Mouse (Mus musculus) kidney, embryonic 15.5 days (tissue): Measurements from ENCODE around the gene Rps6kl1. TPM values are rescaled to one million over a fixed set of nuclear protein-coding genes. Genes with fewer than 3 reads are reported as not detected.

Source experiments
- ATAC-seq: fragments of 200-750 bp; cut with Nextera tagmentation; replicated peaks from 2 replicates; pipeline ENCODE4 v1.8.0; 2017; ENCODE audit warnings: moderate TSS enrichment; ENCODE audit not compliant: low FRiP score
- H3K27ac ChIP-seq: fragments of 300-500 bp; sonication (generic); 2 replicates; pipeline ENCODE4 v1.5.1; 2015; ENCODE audit warnings: mild to moderate bottlenecking, inconsistent platforms
- H3K27me3 ChIP-seq: fragments of 300-500 bp; sonication (generic); 2 replicates; pipeline ENCODE4 v1.6.1; 2015; ENCODE audit warnings: inconsistent platforms
- H3K36me3 ChIP-seq: fragments of 300-500 bp; sonication (generic); 2 replicates; pipeline ENCODE4 v1.6.1; 2015; ENCODE audit warnings: inconsistent platforms
- H3K4me1 ChIP-seq: fragments of 300-500 bp; sonication (generic); 2 replicates; pipeline ENCODE4 v1.6.1; 2015; ENCODE audit warnings: inconsistent platforms
- H3K4me2 ChIP-seq: fragments of 300-500 bp; sonication (generic); 2 replicates; pipeline ENCODE4 v1.6.1; 2015; ENCODE audit warnings: moderate library complexity, mild to moderate bottlenecking, inconsistent platforms
- H3K4me3 ChIP-seq: fragments of 300-500 bp; sonication (generic); replicated peaks from 2 replicates; pipeline ENCODE4 v1.5.1; 2015; ENCODE audit warnings: mild to moderate bottlenecking, inconsistent platforms
- H3K9ac ChIP-seq: fragments of 300-500 bp; sonication (generic); 2 replicates; pipeline ENCODE4 v1.6.1; 2015; ENCODE audit warnings: mild to moderate bottlenecking, inconsistent platforms
- H3K9me3 ChIP-seq: fragments of 300-500 bp; sonication (generic); replicated peaks from 2 replicates; pipeline ENCODE4 v1.6.1; 2016; ENCODE audit warnings: inconsistent platforms
- WGBS: fragments of 180-500 bp; shearing (Covaris S2); methylation state at CpG from one replicate; pipeline ENCODE4 v1.1.7; 2015; ENCODE audit warnings: mixed read lengths; 5-methylcytosine and 5-hydroxymethylcytosine counted together
- polyA plus RNA-seq: library from polyadenylated mRNA; unstranded; fragments of >200 nt; fragmentation: Nextera tagmentation; extraction: Ambion mirVana; gene quantifications from 2 replicates; pipeline ENCODE4 v1.2.1, GENCODE M21; 2015

The Rps6kl1 gene
- polyA plus RNA-seq, 1 experiment from 2014 or later, result 1.0 TPM

DNA sequence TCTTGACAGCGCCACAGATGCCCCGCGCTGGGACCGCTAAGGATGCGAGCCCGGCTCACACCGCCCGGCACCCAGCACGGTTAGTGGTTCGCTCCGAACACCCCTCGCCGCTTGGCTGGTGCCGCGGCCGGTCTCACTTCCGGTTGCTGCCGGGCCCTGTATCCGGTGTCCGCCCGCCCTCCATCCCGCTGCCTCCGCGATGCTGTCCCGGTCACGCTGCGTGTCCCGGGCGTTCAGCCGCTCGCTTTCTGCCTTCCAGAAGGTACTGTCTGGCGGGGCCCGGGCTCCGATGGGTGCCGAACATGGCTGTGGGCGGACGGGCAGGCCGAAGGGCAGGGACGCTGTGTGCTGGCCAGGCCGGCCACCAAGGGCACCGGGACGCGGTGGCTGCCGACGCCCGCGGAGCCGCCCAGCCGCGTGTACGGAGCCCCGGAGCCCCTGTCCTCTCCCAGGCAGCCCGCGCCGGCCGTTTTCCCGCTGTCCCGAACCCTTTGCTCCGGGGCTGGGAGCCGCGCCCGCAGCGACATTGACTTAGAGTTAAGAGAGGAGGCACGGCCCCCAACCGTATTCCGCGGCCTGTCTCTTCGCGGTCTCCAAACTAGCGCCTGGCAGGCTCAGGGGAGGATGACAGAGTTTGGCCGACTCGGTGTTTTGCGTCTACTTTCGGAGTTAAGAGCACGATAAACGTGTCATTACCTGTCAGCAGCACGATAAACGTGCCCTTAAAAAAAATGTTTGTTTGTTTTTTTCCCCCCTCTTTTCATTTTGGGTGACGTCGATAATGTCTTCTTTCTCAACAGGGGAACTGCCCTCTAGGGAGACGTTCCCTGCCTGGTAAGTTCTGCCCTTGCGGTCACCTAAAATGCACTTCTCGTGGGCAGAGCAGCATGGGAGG lies 40.1 kb downstream of the Rps6kl1 start, which contains the start of the genes Prox2 and Dlst:
TSS of gene Prox2 (minus strand) at position 62 of the 895 bp plus-strand sequence.
TSS of gene Dlst (plus strand) at position 136 of the 895 bp plus-strand sequence.
- WGBS, result under 1% methylated on average over 76 of the region's 83 CpGs
- Histone ChIP-seq H3K27me3 (no peaks in the 10 kb centered on the region), H3K9me3 (no peaks in the 10 kb centered on the region), H3K9ac (peak within 1 kb of the TSS; percentile 99), H3K27ac (peak within 1 kb of the TSS; percentile 85), H3K36me3 (peaks cover 20% of the 10 kb centered on the region), H3K4me1 (peaks cover 42% of the 10 kb centered on the region), H3K4me3 (peak within 1 kb of the TSS; percentile 93), H3K4me2 (peak within 1 kb of the TSS; percentile 82)
- peak; percentile 95 for ATAC-seq

DNA sequence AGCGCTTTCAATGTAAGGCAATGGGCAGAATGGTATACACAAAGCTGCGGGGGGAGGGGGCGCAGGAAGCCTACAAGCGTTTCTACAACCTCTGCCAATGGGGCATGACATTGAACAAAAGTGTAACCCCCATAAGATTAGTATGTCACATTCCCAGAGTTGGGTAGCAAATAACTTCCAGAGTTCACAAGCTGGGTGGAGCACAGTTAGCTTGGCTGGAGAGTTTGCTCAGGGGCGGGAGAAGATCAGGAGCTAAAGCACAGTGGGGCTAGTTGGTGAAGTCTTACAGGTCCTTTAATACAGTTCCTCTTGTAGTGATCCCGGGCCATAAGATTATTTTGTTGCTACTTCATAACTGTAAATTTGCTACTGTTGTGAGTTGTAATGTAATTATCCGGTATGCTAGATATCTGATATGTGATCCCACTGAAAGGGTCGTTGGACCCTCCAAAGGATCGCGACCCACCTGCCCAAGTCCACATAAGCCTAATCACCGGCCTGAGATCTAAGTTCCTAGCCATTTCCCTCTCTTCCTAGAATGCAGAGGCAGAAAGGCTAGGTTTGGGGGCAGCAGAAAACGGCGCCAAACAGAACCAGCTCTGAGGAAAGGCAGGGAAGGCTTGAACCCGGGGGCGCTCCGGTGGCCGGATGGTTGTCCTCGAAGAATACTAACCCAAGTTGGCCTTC lies 40.9 kb downstream of the Rps6kl1 start:
- H3K9me3 ChIP-seq, result no peaks in the 10 kb centered on the region
- ATAC-seq, result peak; percentile 20; the same call in 1 of the 2 replicates
- H3K4me1 ChIP-seq, result peaks cover 42% of the 10 kb centered on the region
- H3K27ac ChIP-seq, result peak overlapping the region; percentile 85
- H3K4me3 ChIP-seq, result peak overlapping the region; percentile 93
- WGBS, result 13% methylated on average over 18 of the region's 18 CpGs
- no peaks in the 10 kb centered on the region for H3K27me3 ChIP-seq
- H3K9ac ChIP-seq, result peak overlapping the region; percentile 99
- H3K36me3 ChIP-seq, result peaks cover 12% of the 10 kb centered on the region
- peak overlapping the region; percentile 82 for H3K4me2 ChIP-seq

GRCm38 (mm10) chr12:85109426-85109825 lies 41.6 kb downstream of the Rps6kl1 start:
- WGBS, result 48% methylated on average over 4 of the region's 4 CpGs
- ATAC-seq, result no peak
- H3K9me3 ChIP-seq, result no peaks in the 10 kb centered on the region
- H3K27ac ChIP-seq, result no peak overlapping the region
- peak overlapping the region; percentile 82; the same call in 1 of the 2 replicates for H3K4me2 ChIP-seq
- H3K9ac ChIP-seq, result no peak overlapping the region
- no peaks in the 10 kb centered on the region for H3K27me3 ChIP-seq
- H3K4me3 ChIP-seq, result no peak overlapping the region
- peaks cover 42% of the 10 kb centered on the region for H3K4me1 ChIP-seq
- peaks cover 5% of the 10 kb centered on the region; the same call in 1 of the 2 replicates for H3K36me3 ChIP-seq

- Histone ChIP-seq H3K4me1 (peaks cover 45% of the 10 kb centered on the region), H3K4me2 (no peak overlapping the region), H3K4me3 (no peak overlapping the region), H3K9ac (no peak overlapping the region), H3K9me3 (no peaks in the 10 kb centered on the region), H3K27me3 (no peaks in the 10 kb centered on the region), H3K36me3 (peaks cover 5% of the 10 kb centered on the region; the same call in 1 of the 2 replicates), H3K27ac (no peak overlapping the region)
- ATAC-seq, result no peak
- WGBS, result 71% methylated on average over 3 of the region's 3 CpGs
Measured at GRCm38 (mm10) chr12:85108643-85109042, 42.4 kb downstream of the Rps6kl1 start.

DNA sequence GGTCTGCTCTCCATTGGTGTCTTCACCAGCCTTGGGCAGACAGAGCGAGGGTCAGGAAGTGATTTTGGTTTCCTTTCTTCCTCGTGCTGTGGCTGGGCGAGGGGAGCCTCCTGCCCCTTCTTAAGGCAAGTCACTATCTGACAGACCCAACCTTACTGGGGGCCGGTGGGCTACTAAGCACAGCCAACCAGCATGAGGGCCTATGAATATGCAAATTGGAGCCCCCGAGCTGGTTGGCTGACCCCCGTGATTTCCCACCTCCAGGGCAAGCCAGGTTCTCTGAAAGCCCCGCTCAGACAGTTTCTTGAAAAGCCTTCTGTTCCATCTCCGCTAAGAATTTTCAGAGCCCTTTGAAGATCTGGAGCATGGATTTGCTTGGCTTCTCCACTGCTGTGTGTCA lies 44.8 kb downstream of the Rps6kl1 start:
- Histone ChIP-seq H3K4me2 (peak overlapping the region; percentile 45), H3K9me3 (no peaks in the 10 kb centered on the region), H3K9ac (no peak overlapping the region), H3K4me3 (peak overlapping the region; percentile 10; the same call in 1 of the 2 replicates), H3K36me3 (no peaks in the 10 kb centered on the region), H3K27ac (no peak overlapping the region), H3K4me1 (peaks cover 24% of the 10 kb centered on the region), H3K27me3 (no peaks in the 10 kb centered on the region)
- no peak for ATAC-seq
- WGBS, result 6% methylated on average over 8 of the region's 8 CpGs

GRCm38 (mm10) chr12:85104789-85105188 lies 46.3 kb downstream of the Rps6kl1 start:
- WGBS, result 82% methylated on average over 8 of the region's 8 CpGs
- Histone ChIP-seq H3K27ac (no peak overlapping the region), H3K4me2 (no peak overlapping the region), H3K9ac (no peak overlapping the region), H3K9me3 (no peaks in the 10 kb centered on the region), H3K27me3 (no peaks in the 10 kb centered on the region), H3K36me3 (no peaks in the 10 kb centered on the region), H3K4me1 (peaks cover 25% of the 10 kb centered on the region), H3K4me3 (no peak overlapping the region)
- no peak for ATAC-seq

GRCm38 (mm10) chr12:85103096-85103495 lies 48.0 kb downstream of the Rps6kl1 start:
- 0 out of 2 replicates have a peak, but pooled peaks have one; percentile 41 for ATAC-seq
- WGBS, result 53% methylated on average over 8 of the region's 8 CpGs
- Histone ChIP-seq H3K9ac (no peak overlapping the region), H3K27me3 (no peaks in the 10 kb centered on the region), H3K27ac (no peak overlapping the region), H3K36me3 (no peaks in the 10 kb centered on the region), H3K9me3 (no peaks in the 10 kb centered on the region), H3K4me2 (no peak overlapping the region), H3K4me1 (peaks cover 19% of the 10 kb centered on the region), H3K4me3 (no peak overlapping the region)

DNA sequence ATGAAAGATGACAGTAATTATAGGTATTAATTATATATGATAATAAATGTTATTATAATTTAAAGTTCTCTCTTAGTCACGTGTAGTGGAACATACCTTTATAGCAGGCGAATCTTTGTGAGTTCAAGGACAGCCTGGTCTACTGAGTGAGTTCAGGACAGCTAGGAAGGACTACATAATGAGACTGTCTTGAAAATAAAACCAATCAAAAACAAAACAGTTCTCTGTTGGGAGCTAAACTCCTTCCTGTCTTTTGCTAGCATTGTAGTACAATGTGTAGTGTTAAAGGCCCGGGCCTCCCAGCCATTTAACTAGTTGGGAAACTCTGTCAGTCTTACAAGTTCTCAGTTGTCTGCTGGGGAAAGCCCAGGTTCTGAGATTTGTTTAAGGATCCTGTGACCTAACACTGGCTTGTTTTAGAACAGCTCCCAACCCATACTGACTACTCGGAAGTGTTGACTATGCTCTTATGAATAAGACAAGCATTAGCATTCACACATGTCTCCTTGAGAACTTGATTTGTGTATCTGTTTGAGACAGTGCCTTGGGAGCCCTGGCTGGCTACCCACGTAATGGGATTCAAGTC lies 49.5 kb downstream of the Rps6kl1 start:
- no peaks in the 10 kb centered on the region for H3K9me3 ChIP-seq
- 77% methylated on average over 5 of the region's 5 CpGs for WGBS

DNA sequence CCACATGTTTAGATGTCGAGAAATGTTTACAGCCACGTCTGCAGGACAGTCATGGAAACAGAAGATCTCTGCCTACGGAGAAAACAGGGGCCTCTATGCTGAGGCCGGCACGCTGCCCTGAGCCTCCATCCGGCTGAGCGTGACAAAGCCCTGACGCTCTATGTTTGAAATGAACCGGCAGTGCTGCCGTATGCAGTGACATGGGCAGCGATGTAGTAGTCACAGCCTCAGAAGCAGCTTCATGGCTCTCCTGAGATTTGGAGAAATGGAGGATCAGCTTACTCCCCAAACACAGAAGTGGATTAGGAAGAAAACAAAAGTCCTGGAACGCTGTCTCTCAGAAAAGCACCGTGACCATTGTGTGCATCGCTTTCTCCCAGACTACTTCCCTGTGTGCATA lies 50.1 kb downstream of the Rps6kl1 start:
- Histone ChIP-seq H3K4me3 (no peak overlapping the region), H3K4me1 (peaks cover 12% of the 10 kb centered on the region), H3K9me3 (no peaks in the 10 kb centered on the region), H3K4me2 (peak overlapping the region; percentile 28; the same call in 1 of the 2 replicates), H3K36me3 (no peaks in the 10 kb centered on the region), H3K27me3 (no peaks in the 10 kb centered on the region), H3K9ac (no peak overlapping the region), H3K27ac (no peak overlapping the region)
- 23% methylated on average over 14 of the region's 14 CpGs for WGBS
- no peak for ATAC-seq

More for the DNA sequence above, 49.5 kb downstream of the Rps6kl1 start:
- Histone ChIP-seq H3K36me3 (no peaks in the 10 kb centered on the region), H3K9ac (no peak overlapping the region), H3K27me3 (no peaks in the 10 kb centered on the region), H3K27ac (no peak overlapping the region), H3K4me1 (peaks cover 17% of the 10 kb centered on the region), H3K4me2 (no peak overlapping the region), H3K4me3 (no peak overlapping the region)
- no peak for ATAC-seq

DNA sequence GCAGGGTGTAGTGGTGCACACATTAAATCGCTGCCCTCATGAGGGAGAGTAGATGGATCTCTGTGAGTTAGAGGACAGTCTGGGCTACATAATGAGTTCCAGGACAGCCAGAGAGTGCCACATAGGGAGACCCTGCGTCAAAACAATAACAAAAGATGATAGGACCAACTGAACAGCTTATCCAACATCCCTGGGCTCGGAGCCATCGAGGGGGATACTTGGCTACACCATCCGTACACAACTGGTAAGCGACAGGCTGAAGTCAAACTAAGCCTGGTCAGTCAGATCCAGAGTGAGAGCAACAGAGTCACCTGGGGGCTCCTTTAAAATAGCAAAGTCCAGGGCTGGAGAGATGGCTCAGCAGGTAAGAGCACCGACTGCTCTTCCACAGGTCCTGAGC lies 55.2 kb downstream of the Rps6kl1 start:
- ATAC-seq, result no peak
- no peak overlapping the region for H3K9ac ChIP-seq

GRCm38 (mm10) chr12:85095146-85095545 lies 55.9 kb downstream of the Rps6kl1 start:
- H3K4me2 ChIP-seq, result no peak overlapping the region
- H3K36me3 ChIP-seq, result no peaks in the 10 kb centered on the region
- no peak overlapping the region for H3K9ac ChIP-seq
- 85% methylated on average over 11 of the region's 11 CpGs for WGBS
- H3K4me1 ChIP-seq, result peaks cover 11% of the 10 kb centered on the region; the same call in 1 of the 2 replicates
- H3K27ac ChIP-seq, result no peak overlapping the region
- ATAC-seq, result no peak
- no peaks in the 10 kb centered on the region for H3K9me3 ChIP-seq
- H3K27me3 ChIP-seq, result no peaks in the 10 kb centered on the region
- no peak overlapping the region for H3K4me3 ChIP-seq

More for the DNA sequence above, 55.2 kb downstream of the Rps6kl1 start:
- no peak overlapping the region for H3K4me2 ChIP-seq
- no peak overlapping the region for H3K27ac ChIP-seq
- no peaks in the 10 kb centered on the region for H3K27me3 ChIP-seq
- H3K4me1 ChIP-seq, result peaks cover 12% of the 10 kb centered on the region
- H3K36me3 ChIP-seq, result no peaks in the 10 kb centered on the region
- WGBS, result 90% methylated on average over 7 of the region's 7 CpGs
- H3K4me3 ChIP-seq, result no peak overlapping the region
- H3K9me3 ChIP-seq, result no peaks in the 10 kb centered on the region
